Mouse (Mus musculus): ENCODE data around the gene Mphosph9. TPM values are rescaled to one million over a fixed set of nuclear protein-coding genes. Genes with fewer than 3 reads are reported as not detected.

The Mphosph9 gene
- polyA plus RNA-seq, 1 experiment from 2014 or later = 18.8 TPM

GRCm38 (mm10) chr5:124247986-124248626, 79.7 kb downstream of the Mphosph9 start:
- 46% methylated on average over 9 of the region's 9 CpGs for WGBS
- peak overlapping the region; percentile 70 for H3K4me3 ChIP-seq (replicated peaks)
- peaks cover 21% of the 10 kb centered on the region for H3K36me3 ChIP-seq
- no peak overlapping the region for H3K27ac ChIP-seq
- no peak overlapping the region for H3K9ac ChIP-seq (replicated peaks)
- peak overlapping the region; percentile 86 for H3K4me2 ChIP-seq
- 0 out of 2 replicates have a peak, but pooled peaks cover 7% of the 10 kb centered on the region for H3K27me3 ChIP-seq
- no peak for ATAC-seq (ENCODE audit: insufficient number of reproducible peaks, insufficient read depth, low FRiP score, low TSS enrichment, low read depth)
- H3K9me3 ChIP-seq = no peaks in the 10 kb centered on the region
- peaks cover 17% of the 10 kb centered on the region for H3K4me1 ChIP-seq (replicated peaks)

GRCm38 (mm10) chr5:124247296-124247695, 80.5 kb downstream of the Mphosph9 start:
- Histone ChIP-seq H3K4me2 (no peak overlapping the region), H3K4me1 (replicated peaks) (peaks cover 20% of the 10 kb centered on the region), H3K9ac (replicated peaks) (no peak overlapping the region), H3K4me3 (replicated peaks) (no peak overlapping the region), H3K27me3 (0 out of 2 replicates have a peak, but pooled peaks cover 7% of the 10 kb centered on the region), H3K9me3 (no peaks in the 10 kb centered on the region), H3K36me3 (peaks cover 14% of the 10 kb centered on the region), H3K27ac (no peak overlapping the region)
- no peak for ATAC-seq (ENCODE audit: insufficient number of reproducible peaks, insufficient read depth, low FRiP score, low TSS enrichment, low read depth)
- 64% methylated on average over 7 of the region's 7 CpGs for WGBS

DNA sequence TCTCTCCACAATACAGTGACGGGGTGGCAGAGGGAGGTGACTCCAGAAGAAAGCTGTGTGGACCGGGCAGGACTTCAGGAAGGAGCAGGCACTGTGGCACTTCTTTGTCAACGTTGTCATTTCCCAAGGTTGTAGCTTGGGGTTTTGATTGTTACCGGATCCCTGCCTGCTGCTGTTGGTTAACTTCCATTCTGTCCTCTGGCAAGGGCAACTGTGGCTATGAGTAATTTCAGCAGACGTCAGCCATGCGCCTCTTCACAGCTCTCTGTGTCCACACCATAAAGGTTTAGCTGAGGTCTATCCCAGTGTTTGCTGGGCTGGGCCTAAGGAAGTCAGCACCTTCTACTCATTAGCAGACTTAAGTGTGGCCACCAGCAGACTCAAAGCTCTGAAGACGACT, 82.9 kb downstream of the Mphosph9 start:
- Histone ChIP-seq H3K4me2 (no peak overlapping the region), H3K9ac (replicated peaks) (no peak overlapping the region), H3K27me3 (0 out of 2 replicates have a peak, but pooled peaks cover 7% of the 10 kb centered on the region), H3K4me3 (replicated peaks) (no peak overlapping the region), H3K36me3 (peaks cover 14% of the 10 kb centered on the region), H3K4me1 (replicated peaks) (peaks cover 36% of the 10 kb centered on the region), H3K9me3 (no peaks in the 10 kb centered on the region), H3K27ac (no peak overlapping the region)
- ATAC-seq (ENCODE audit: insufficient number of reproducible peaks, insufficient read depth, low FRiP score, low TSS enrichment, low read depth) = no peak
- WGBS = 89% methylated on average over 7 of the region's 7 CpGs

- no peak overlapping the region for H3K27ac ChIP-seq
- no peak for ATAC-seq (ENCODE audit: insufficient number of reproducible peaks, insufficient read depth, low FRiP score, low TSS enrichment, low read depth)
- 0 out of 2 replicates have a peak, but pooled peaks cover 7% of the 10 kb centered on the region for H3K27me3 ChIP-seq
- H3K4me1 ChIP-seq (replicated peaks) = peaks cover 36% of the 10 kb centered on the region
- H3K9me3 ChIP-seq = no peaks in the 10 kb centered on the region
- no peak overlapping the region for H3K4me2 ChIP-seq
- no peak overlapping the region for H3K9ac ChIP-seq (replicated peaks)
- peaks cover 14% of the 10 kb centered on the region for H3K36me3 ChIP-seq
- no peak overlapping the region for H3K4me3 ChIP-seq (replicated peaks)
- WGBS = 90% methylated on average over 8 of the region's 8 CpGs
Observed at GRCm38 (mm10) chr5:124244449-124244848, 83.3 kb downstream of the Mphosph9 start.

- ATAC-seq (ENCODE audit: insufficient number of reproducible peaks, insufficient read depth, low FRiP score, low TSS enrichment, low read depth) = no peak
- Histone ChIP-seq H3K9me3 (no peaks in the 10 kb centered on the region), H3K9ac (replicated peaks) (no peak overlapping the region)
Observed at GRCm38 (mm10) chr5:124243236-124243901, 84.4 kb downstream of the Mphosph9 start.

DNA sequence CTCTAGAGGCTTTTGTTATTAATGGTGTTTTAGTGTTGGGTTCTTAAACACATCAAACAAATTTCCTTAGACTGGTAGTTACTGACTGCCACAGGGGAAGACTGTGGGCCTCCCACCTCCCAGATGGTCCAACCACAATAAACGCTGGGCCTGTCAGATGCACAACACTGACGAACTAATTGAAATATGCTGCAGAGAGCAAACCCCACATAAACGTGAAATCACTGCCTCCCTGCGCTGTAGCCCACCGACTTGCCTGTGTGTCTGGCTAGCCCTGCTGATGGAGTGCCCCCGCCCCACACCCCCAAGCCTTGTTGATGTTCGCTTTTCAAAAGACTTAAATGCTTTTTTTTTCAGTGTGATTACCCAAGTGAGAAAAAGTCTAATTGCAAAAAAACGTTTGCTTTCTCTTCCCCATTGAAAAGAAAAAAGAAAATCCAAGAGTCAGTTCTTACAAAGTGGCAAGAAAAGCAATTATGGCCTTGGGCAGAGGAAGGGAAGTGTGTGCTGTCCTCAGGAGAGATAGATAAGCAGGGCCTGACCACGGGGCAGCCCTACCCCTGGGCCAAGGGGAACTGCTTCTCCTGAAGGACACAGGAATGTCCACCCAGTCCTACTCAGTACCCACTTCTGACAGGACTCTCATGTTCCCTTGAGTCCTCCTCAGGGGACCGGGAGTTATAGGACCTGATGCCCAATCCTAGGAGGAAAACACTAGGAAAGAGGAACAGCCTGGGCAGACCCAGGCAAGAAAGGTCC, 85.9 kb downstream of the Mphosph9 start:
- Histone ChIP-seq H3K4me3 (replicated peaks) (no peak overlapping the region), H3K36me3 (peaks cover 14% of the 10 kb centered on the region), H3K27me3 (peaks cover under 1% of the 10 kb centered on the region; the same call in 1 of the 2 replicates), H3K27ac (peak overlapping the region; percentile 45; the same call in 1 of the 2 replicates), H3K9ac (replicated peaks) (no peak overlapping the region), H3K9me3 (no peaks in the 10 kb centered on the region), H3K4me2 (peak overlapping the region; percentile 45), H3K4me1 (replicated peaks) (peaks cover 24% of the 10 kb centered on the region)
- 0 out of 2 replicates have a peak, but pooled peaks have one; percentile 64 for ATAC-seq (ENCODE audit: insufficient number of reproducible peaks, insufficient read depth, low FRiP score, low TSS enrichment, low read depth)
- 25% methylated on average over 10 of the region's 10 CpGs for WGBS

More at GRCm38 (mm10) chr5:124243236-124243901, 84.4 kb downstream of the Mphosph9 start:
- H3K4me3 ChIP-seq (replicated peaks) = no peak overlapping the region
- H3K27me3 ChIP-seq = peaks cover 7% of the 10 kb centered on the region; the same call in 1 of the 2 replicates
- H3K27ac ChIP-seq = no peak overlapping the region
- no peak overlapping the region for H3K4me2 ChIP-seq
- peaks cover 14% of the 10 kb centered on the region for H3K36me3 ChIP-seq
- WGBS = 91% methylated on average over 9 of the region's 9 CpGs
- H3K4me1 ChIP-seq (replicated peaks) = peaks cover 29% of the 10 kb centered on the region

DNA sequence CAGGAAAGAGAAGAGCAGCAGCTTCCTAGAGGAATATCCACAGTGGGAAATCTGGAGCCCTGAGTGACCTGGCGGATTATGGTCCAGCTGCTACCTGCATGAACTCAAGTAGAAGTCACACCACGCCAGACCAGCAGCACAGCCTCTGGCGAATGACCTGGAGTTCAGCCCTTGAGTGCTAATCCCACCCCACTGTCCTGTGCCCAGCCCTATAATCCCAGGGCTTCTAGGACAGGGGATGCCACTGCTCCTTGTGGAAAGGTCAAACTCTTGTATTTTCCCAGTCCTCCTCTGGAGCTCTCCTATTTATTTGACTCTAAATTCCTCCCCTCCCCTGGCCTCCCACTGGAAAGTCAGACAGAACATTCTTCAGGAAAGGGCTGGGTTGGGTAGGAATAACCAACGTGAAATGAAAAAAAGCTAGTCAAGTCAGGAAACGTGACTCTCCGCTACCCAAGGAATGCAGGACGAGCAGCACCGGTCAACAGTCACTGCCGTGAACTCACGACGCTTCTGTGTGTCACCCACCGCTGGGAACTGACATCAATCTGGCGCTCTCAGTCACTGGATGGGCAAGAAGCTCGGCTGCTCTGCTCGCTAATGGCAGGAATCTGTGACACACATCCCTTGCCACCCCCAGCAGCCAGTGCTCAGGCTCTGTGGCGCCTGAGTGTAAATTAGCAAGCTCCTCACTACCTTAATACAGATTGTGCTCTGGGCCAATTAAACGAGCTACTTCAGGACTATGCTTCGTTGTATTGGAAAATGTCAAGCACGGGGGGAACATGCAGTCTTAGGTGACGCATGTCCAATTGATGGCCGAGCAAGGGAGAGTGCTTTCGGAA, 86.7 kb downstream of the Mphosph9 start:
- peak overlapping the region; percentile 45 for H3K4me2 ChIP-seq
- 13% methylated on average over 22 of the region's 22 CpGs for WGBS
- no peaks in the 10 kb centered on the region for H3K9me3 ChIP-seq
- H3K4me1 ChIP-seq (replicated peaks) = peaks cover 32% of the 10 kb centered on the region
- no peaks in the 10 kb centered on the region; the same call in 1 of the 2 replicates for H3K27me3 ChIP-seq
- H3K4me3 ChIP-seq (replicated peaks) = 0 out of 2 replicates have a peak overlapping the region, but pooled peaks have one; percentile 15
- 0 out of 2 replicates have a peak, but pooled peaks have one; percentile 48 for ATAC-seq (ENCODE audit: insufficient number of reproducible peaks, insufficient read depth, low FRiP score, low TSS enrichment, low read depth)
- H3K27ac ChIP-seq = peak overlapping the region; percentile 71
- H3K9ac ChIP-seq (replicated peaks) = 0 out of 2 replicates have a peak overlapping the region, but pooled peaks have one; percentile 19
- peaks cover 11% of the 10 kb centered on the region for H3K36me3 ChIP-seq

- no peaks in the 10 kb centered on the region for H3K36me3 ChIP-seq
- no peak overlapping the region for H3K27ac ChIP-seq
- no peak for ATAC-seq (ENCODE audit: insufficient number of reproducible peaks, insufficient read depth, low FRiP score, low TSS enrichment, low read depth)
- H3K4me1 ChIP-seq (replicated peaks) = peaks cover 41% of the 10 kb centered on the region
- H3K4me2 ChIP-seq = no peak overlapping the region
- H3K9ac ChIP-seq (replicated peaks) = no peak overlapping the region
- 60% methylated on average over 4 of the region's 4 CpGs for WGBS
- no peak overlapping the region for H3K4me3 ChIP-seq (replicated peaks)
- H3K9me3 ChIP-seq = no peaks in the 10 kb centered on the region
- H3K27me3 ChIP-seq = no peaks in the 10 kb centered on the region; the same call in 1 of the 2 replicates
Observed at GRCm38 (mm10) chr5:124236180-124236579, 91.6 kb downstream of the Mphosph9 start.

DNA sequence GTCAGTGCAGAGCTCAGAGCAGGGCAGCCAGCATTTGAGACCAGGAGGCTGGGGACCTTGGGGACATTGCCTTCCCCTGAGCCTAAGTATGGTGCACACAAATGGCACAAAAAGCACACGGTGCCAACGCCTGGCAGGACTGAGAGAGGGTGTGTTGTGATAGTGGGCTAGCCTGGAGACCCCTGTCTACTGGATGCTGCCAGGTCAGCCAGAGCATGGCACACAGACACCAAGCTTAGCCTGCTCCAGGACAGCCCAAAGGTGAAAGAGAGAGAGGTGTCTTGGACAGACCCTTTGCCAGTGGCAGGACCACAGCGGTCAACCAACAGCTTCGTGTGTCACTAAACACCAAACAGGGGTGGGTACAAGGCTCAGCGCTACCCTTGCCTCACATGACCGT, 93.0 kb downstream of the Mphosph9 start:
- 89% methylated on average over 6 of the region's 6 CpGs for WGBS
- Histone ChIP-seq H3K4me2 (no peak overlapping the region), H3K27ac (no peak overlapping the region), H3K9me3 (no peaks in the 10 kb centered on the region), H3K27me3 (no peaks in the 10 kb centered on the region; the same call in 1 of the 2 replicates), H3K4me3 (replicated peaks) (no peak overlapping the region), H3K4me1 (replicated peaks) (peaks cover 32% of the 10 kb centered on the region), H3K36me3 (no peaks in the 10 kb centered on the region), H3K9ac (replicated peaks) (no peak overlapping the region)
- ATAC-seq (ENCODE audit: insufficient number of reproducible peaks, insufficient read depth, low FRiP score, low TSS enrichment, low read depth) = no peak

DNA sequence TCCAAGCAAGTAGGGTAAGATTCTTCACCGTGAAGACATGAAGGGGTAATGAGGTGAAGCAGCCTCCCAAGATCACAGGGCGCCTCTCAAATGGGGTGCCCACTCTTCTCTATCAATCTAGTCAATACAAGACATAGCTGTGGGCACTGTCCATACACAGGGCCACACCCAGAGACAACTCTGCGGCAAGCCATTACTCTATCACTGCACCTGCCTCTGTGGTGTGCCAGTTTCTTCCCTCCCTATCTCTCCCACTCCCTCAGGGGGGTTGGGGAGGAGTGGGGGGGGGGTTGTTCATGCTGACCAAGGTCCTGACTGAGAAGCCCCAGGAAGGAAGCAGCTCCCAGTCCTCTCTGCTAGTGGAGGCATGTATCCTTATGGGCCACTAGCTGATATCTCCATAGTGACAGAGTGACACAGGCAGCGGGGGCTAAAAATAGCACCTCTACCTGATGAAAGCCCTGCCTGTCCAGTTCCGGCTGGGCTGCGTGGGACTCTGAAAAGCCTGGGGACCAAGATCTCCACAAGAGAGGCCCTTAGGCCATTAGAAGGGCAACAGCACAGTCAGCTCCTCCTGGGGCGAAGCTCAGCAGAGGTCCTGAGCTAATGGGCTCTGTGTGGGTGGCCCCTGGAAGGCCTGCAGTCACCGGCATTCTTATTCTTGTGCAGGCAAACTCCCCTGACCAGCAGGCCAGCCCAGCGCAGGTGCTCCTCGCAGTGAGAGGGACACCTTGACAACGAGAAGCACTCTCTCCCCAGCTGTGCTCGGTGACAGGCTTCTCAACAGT, 93.7 kb downstream of the Mphosph9 start:
- H3K36me3 ChIP-seq = no peaks in the 10 kb centered on the region
- 52% methylated on average over 12 of the region's 12 CpGs for WGBS
- H3K4me2 ChIP-seq = no peak overlapping the region
- no peak overlapping the region for H3K4me3 ChIP-seq (replicated peaks)
- no peaks in the 10 kb centered on the region; the same call in 1 of the 2 replicates for H3K27me3 ChIP-seq
- H3K27ac ChIP-seq = no peak overlapping the region
- no peak overlapping the region for H3K9ac ChIP-seq (replicated peaks)
- no peaks in the 10 kb centered on the region for H3K9me3 ChIP-seq
- ATAC-seq (ENCODE audit: insufficient number of reproducible peaks, insufficient read depth, low FRiP score, low TSS enrichment, low read depth) = no peak
- H3K4me1 ChIP-seq (replicated peaks) = peaks cover 32% of the 10 kb centered on the region

All from limb, embryonic 12.5 days (tissue).